Mouse (Mus musculus): Measurements from ENCODE around the gene Nupl1. TPM values are rescaled to one million over a fixed set of nuclear protein-coding genes. Genes with fewer than 3 reads are reported as not detected.

The Nupl1 gene
- total RNA-seq, 2 experiments from 2014 or later, result 0.12 TPM; not detected in 1

GRCm38 (mm10) chr14:60170845-60171610, 80.2 kb downstream of the Nupl1 start:
- DNase-seq (ENCODE audit: extremely low spot score in 1 of 2, low spot score in 1 of 2), result no peak

GRCm38 (mm10) chr14:60163367-60163766, 87.9 kb downstream of the Nupl1 start:
- DNase-seq (ENCODE audit: extremely low spot score in 1 of 2, low spot score in 1 of 2), result no peak

- no peak for DNase-seq (ENCODE audit: extremely low spot score in 1 of 2, low spot score in 1 of 2)
Measured at GRCm38 (mm10) chr14:60152373-60152772, 98.9 kb downstream of the Nupl1 start.

GRCm38 (mm10) chr14:60148893-60149292, 102.3 kb downstream of the Nupl1 start:
- DNase-seq (ENCODE audit: extremely low spot score in 1 of 2, low spot score in 1 of 2), result no peak

GRCm38 (mm10) chr14:60143234-60143633, 108.0 kb downstream of the Nupl1 start:
- DNase-seq (ENCODE audit: extremely low spot score in 1 of 2, low spot score in 1 of 2), result no peak

GRCm38 (mm10) chr14:60138339-60138738, 112.9 kb downstream of the Nupl1 start:
- DNase-seq (ENCODE audit: extremely low spot score in 1 of 2, low spot score in 1 of 2), result no peak

- no peak for DNase-seq (ENCODE audit: extremely low spot score in 1 of 2, low spot score in 1 of 2)
Measured at GRCm38 (mm10) chr14:60137812-60138211, 113.4 kb downstream of the Nupl1 start.

GRCm38 (mm10) chr14:60135801-60136200, 115.4 kb downstream of the Nupl1 start:
- DNase-seq (ENCODE audit: extremely low spot score in 1 of 2, low spot score in 1 of 2), result no peak

- DNase-seq (ENCODE audit: extremely low spot score in 1 of 2, low spot score in 1 of 2), result no peak
Measured at GRCm38 (mm10) chr14:60134720-60135119, 116.5 kb downstream of the Nupl1 start.

Small RNAs within 50 kb of the gene (microRNA-seq; reads per million reads assigned to microRNA genes)
- 0 reads per million in 2 experiments for gene Mir719

Other genes with a start within 250 kb of the Nupl1 start
- gene Atp8a2, start 54.3 kb downstream of the Nupl1 start, total RNA-seq (2021), result 10 to 100 TPM; 40.5 to 45.1 TPM
- gene Gm49336, start 76 bp upstream of the Nupl1 start, total RNA-seq (2021), result 10 to 100 TPM; 66.7 to 71.0 TPM
- 100 to 1,000 TPM; 100 to 104 TPM for gene Mtmr6, start 13.8 kb upstream of the Nupl1 start, total RNA-seq (2021)
- 10 to 100 TPM; 42.9 to 49.0 TPM for gene Amer2, start 121.8 kb upstream of the Nupl1 start, total RNA-seq (2021)

All from layer of hippocampus, postnatal 25 days (tissue).